Mouse (Mus musculus) hindbrain, embryonic 11.5 days (tissue): ENCODE measurements at regions not wholly inside any gene's neighbourhood (a gene's known extent, or its start where the extent isn't known, plus 50 kb on each side); places are given as distances from the start of the nearest gene placed in this dataset.

Experiments used
- ATAC-seq: fragments of 200-750 bp; cut with Nextera tagmentation; 2 replicates; pipeline ENCODE4 v1.8.0; 2017; ENCODE audit warnings: mild to moderate bottlenecking, moderate TSS enrichment, moderate library complexity; ENCODE audit not compliant: low FRiP score
- DNase-seq: peaks from one replicate; pipeline ENCODE4 v3.0.0-alpha.2; 2015; ENCODE audit warnings: low spot score
- H3K27ac ChIP-seq: fragments of 300-500 bp; sonication (generic); 2 replicates; pipeline ENCODE4 v1.5.1; 2014; ENCODE audit warnings: mild to moderate bottlenecking, low read depth, low read length
- H3K27me3 ChIP-seq: fragments of 300-500 bp; sonication (generic); 2 replicates; pipeline ENCODE4 v1.6.1; 2014; ENCODE audit warnings: mild to moderate bottlenecking, low read length, moderate library complexity, mixed read lengths; ENCODE audit not compliant: control insufficient read depth, insufficient read depth
- H3K36me3 ChIP-seq: fragments of 300-500 bp; sonication (generic); 2 replicates; pipeline ENCODE4 v1.6.1; 2014; ENCODE audit warnings: mild to moderate bottlenecking, low read length, moderate library complexity, mixed read lengths; ENCODE audit not compliant: control insufficient read depth, insufficient read depth
- H3K4me1 ChIP-seq: fragments of 300-500 bp; sonication (generic); replicated peaks from 2 replicates; pipeline ENCODE4 v1.6.1; 2014; ENCODE audit warnings: low read length, mixed read lengths; ENCODE audit not compliant: control insufficient read depth, insufficient read depth
- H3K4me2 ChIP-seq: fragments of 300-500 bp; sonication (generic); replicated peaks from 2 replicates; pipeline ENCODE4 v1.6.1; 2014; ENCODE audit warnings: mild to moderate bottlenecking, low read depth, low read length
- H3K4me3 ChIP-seq: fragments of 300-500 bp; sonication (generic); 2 replicates; pipeline ENCODE4 v1.5.1; 2014; ENCODE audit warnings: low read depth, low read length
- H3K9ac ChIP-seq: fragments of 300-500 bp; sonication (generic); 2 replicates; pipeline ENCODE4 v1.6.1; 2014; ENCODE audit warnings: low read depth, low read length
- H3K9me3 ChIP-seq: fragments of 300-500 bp; sonication (generic); 2 replicates; pipeline ENCODE4 v1.6.1; 2016; ENCODE audit warnings: low read length; ENCODE audit not compliant: control insufficient read depth
- WGBS: fragments of 180-500 bp; shearing (Covaris S2); extraction: QIAGEN DNeasy Blood & Tissue Kit; methylation state at CpG from one replicate; pipeline ENCODE4 v1.1.7; 2014; 5-methylcytosine and 5-hydroxymethylcytosine counted together

GRCm38 (mm10) chr14:16173292-16173691 lies 75.8 kb upstream of the Ngly1 start:
- Histone ChIP-seq H3K36me3 (no peaks in the 10 kb centered on the region), H3K9me3 (no peaks in the 10 kb centered on the region), H3K4me2 (no peak overlapping the region), H3K9ac (no peak overlapping the region), H3K4me1 (no peaks in the 10 kb centered on the region), H3K27ac (no peak overlapping the region), H3K27me3 (no peaks in the 10 kb centered on the region), H3K4me3 (no peak overlapping the region)
- DNase-seq (no peak), ATAC-seq (no peak)
- 79% methylated on average over 3 of the region's 3 CpGs for WGBS

- DNase-seq (no peak), ATAC-seq (no peak)
- Histone ChIP-seq H3K27me3 (no peaks in the 10 kb centered on the region), H3K36me3 (no peaks in the 10 kb centered on the region), H3K9ac (no peak overlapping the region), H3K27ac (no peak overlapping the region), H3K4me2 (no peak overlapping the region), H3K4me1 (no peaks in the 10 kb centered on the region), H3K9me3 (no peaks in the 10 kb centered on the region), H3K4me3 (no peak overlapping the region)
- WGBS: 89% methylated on average over 3 of the region's 3 CpGs
Measured at GRCm38 (mm10) chr14:16178227-16178626, 70.9 kb upstream of the Ngly1 start.

GRCm38 (mm10) chr14:16181822-16182221 lies 67.3 kb upstream of the Ngly1 start:
- no peak overlapping the region for H3K9ac ChIP-seq
- no peaks in the 10 kb centered on the region for H3K9me3 ChIP-seq
- H3K27me3 ChIP-seq: no peaks in the 10 kb centered on the region
- no peak overlapping the region for H3K4me2 ChIP-seq
- 74% methylated on average over 2 of the region's 2 CpGs for WGBS
- ATAC-seq (no peak), DNase-seq (no peak)
- no peak overlapping the region for H3K4me3 ChIP-seq
- no peaks in the 10 kb centered on the region for H3K36me3 ChIP-seq
- no peaks in the 10 kb centered on the region for H3K4me1 ChIP-seq
- no peak overlapping the region for H3K27ac ChIP-seq

- Histone ChIP-seq H3K36me3 (no peaks in the 10 kb centered on the region), H3K27ac (no peak overlapping the region), H3K4me1 (no peaks in the 10 kb centered on the region), H3K4me3 (no peak overlapping the region), H3K9ac (no peak overlapping the region), H3K27me3 (no peaks in the 10 kb centered on the region), H3K9me3 (no peaks in the 10 kb centered on the region), H3K4me2 (no peak overlapping the region)
- no peak for ATAC-seq
- DNase-seq: no peak
Measured at GRCm38 (mm10) chr14:16185246-16185645, 63.8 kb upstream of the Ngly1 start.
